Mouse (Mus musculus): ENCODE measurements around the gene Tesc.

Gene Tesc

DNA sequence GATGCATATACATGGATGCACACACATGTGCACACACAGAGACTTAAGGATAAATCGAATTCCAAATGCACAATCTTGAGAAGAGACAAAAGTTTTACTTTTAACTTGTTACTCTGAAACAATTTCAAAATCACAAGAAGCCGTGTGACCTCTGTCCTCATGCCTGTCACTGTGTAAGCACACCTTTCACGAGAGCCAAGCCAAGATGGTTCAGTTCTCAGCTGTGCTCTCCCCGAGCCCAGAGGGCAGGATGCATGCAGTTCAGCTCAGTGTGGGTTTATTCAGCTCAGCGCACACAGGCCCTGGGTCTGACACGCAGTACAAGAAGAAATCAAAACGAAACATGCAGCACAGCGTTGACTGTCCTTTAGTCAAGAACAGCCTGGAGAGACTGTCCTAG lies 78.0 kb downstream of the Tesc start:
- DNase-seq (ENCODE audit: low read depth, low spot score), result no peak

DNA sequence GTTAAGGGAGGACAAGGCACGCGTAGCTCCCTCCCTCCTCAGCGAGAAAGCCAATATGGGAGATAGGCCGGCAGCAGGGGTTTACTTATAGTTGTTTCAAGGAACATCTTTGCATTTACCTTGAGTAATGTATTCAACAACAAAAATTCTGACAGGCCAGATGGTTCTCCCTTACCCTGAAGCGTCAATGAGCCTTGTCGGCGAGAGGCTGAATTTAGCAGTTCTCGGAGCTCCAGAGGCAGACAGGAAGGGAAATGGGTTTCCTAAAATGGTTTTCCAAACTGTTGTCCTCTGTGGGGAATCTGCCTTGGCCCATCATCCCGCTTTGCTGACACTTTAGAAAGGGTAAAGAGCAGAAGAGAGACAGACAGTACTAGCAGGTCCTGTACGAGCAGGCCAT lies 79.1 kb downstream of the Tesc start:
- DNase-seq (ENCODE audit: low read depth, low spot score), result no peak

DNA sequence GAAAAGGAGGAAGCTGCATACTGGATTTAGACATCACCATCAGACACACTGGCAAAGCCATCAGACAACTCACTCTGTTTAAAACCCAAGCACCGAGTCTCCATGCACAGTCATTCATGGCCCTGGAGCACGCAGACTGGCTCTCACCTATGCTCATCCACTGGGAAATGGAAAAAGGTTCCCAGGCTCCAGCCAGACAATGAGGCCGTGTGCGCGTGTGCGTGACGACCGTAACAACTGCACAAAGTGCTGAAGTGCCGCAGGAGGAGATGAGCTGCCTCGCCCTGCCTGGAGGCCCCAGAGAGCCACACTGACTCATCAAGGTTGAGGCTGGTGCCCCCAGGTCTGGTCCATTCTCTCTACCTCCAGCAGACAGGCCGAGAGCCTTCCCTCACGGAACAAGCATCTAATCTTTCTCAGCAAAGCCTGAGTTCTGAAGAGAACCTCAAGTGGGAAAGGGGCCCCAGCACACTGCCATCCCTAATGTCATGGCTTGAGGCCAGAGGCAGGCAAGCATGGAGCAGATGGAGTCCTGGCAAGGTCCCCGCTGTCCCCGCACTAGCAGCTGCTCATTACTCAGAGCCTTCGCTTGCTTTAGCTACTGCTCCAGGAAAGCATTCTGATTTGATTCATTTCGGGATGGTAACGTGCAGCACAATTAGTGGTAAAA lies 80.7 kb downstream of the Tesc start:
- no peak for DNase-seq (ENCODE audit: low read depth, low spot score)

DNA sequence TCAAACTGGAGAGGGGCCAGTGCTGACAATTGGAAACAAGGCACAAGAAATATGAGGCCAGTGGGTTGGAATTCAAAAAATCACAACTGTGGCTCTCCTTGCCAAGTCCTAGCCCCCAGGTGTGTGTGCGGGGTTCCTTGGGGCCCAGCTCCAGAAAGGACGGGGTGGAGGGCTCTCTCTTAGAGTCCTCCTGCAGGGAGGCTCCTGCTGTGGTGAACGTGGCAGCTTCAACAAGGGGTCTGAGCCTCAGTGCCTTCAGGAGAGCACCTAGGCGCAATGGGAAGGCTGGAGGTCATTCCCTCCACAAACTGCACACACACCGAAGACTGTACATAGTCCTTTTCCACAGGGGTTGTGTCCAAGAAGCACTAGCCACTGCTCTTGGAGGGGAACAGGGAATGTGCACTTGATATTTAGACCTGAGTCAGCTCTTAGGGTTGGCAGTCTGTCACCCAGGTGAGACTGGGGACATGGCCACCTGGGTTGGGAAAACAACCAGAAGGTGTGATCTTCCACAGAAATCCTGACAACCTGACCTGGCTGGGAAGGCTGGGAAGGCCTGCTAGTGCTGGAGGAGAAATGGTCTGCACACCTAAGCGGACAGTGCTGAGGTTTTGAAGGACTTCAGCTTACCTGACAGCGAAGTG lies 81.4 kb downstream of the Tesc start:
- no peak for DNase-seq (ENCODE audit: low read depth, low spot score)
